Mouse (Mus musculus) WW6 (cell line): Measurements from ENCODE around the gene Lmna.

Experiments
- DNase-seq: peaks from one replicate; pipeline ENCODE4 v3.0.0-alpha.2; 2013; ENCODE audit warnings: low read depth, low spot score

Lmna gene

GRCm38 (mm10) chr3:88509692-88510420 lies at the start of gene Lmna:
TSS of gene Lmna (minus strand) at chr3:88509956.
- DNase-seq = no peak

DNA sequence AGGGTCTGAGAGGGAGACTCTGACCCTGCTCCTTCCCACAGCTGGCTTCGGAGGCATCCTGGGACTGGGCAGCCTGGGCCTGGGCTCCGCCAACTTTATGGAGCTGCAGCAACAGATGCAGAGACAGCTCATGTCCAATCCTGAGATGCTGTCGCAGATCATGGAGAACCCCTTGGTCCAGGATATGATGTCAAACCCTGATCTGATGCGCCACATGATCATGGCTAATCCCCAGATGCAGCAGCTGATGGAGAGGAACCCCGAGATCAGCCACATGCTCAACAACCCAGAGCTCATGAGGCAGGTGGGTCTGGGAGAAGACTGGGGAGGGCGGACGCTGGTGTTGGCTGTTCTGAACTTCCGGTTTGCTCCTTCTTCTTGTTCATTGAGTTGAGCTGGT lies 46.9 kb upstream of the Lmna start:
- DNase-seq = no peak

DNA sequence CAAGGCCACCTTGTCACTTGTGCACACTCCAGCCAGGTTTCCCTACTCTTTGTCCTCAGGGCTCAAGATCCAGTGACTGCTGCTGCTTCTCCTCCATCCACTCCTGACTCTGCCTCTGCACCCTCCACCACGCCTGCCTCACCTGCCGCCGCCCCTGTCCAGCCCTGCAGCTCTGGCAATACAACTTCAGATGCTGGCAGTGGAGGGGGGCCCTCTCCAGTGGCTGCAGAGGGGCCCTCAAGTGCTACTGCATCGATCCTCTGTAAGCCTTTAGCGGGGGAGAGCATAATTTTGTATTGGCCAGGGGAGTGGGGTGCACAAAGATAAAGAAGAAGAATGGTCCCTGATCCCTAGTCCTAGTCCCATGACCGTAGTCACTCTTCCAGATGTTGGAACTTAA lies 46.0 kb upstream of the Lmna start:
- no peak for DNase-seq

DNA sequence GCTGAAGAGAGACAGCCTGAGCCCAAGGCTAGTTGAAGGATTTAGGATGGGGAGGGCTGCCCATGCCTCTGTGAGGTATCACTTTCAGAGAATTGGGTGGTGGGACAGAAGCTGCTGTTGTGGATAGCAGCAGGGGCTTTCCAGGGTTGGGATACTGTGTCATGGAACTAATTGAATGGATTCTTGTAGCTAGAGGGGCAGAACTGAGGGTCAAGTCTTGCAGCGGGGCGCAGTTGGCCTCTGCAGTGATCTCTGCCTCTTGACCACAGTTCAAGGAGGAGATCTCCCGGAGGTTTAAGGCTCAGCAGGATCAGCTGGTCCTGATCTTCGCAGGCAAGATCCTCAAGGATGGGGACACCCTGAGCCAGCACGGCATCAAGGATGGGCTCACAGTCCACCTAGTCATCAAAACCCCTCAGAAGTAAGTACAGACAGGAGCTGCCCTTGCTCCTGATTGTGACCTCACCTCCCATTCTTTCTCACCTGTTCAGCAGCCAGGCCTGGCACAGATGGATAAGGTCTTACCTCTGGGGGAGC lies 45.4 kb upstream of the Lmna start:
- DNase-seq = no peak

GRCm38 (mm10) chr3:88553880-88554586 lies 44.3 kb upstream of the Lmna start:
- DNase-seq = no peak

- DNase-seq = peak; percentile 72
These were observed 43.7 kb upstream of the Lmna start, which contains the start of gene Ubqln4 for GRCm38 (mm10) chr3:88553525-88553879. TSS of gene Ubqln4 (plus strand) at chr3:88553758.

DNA sequence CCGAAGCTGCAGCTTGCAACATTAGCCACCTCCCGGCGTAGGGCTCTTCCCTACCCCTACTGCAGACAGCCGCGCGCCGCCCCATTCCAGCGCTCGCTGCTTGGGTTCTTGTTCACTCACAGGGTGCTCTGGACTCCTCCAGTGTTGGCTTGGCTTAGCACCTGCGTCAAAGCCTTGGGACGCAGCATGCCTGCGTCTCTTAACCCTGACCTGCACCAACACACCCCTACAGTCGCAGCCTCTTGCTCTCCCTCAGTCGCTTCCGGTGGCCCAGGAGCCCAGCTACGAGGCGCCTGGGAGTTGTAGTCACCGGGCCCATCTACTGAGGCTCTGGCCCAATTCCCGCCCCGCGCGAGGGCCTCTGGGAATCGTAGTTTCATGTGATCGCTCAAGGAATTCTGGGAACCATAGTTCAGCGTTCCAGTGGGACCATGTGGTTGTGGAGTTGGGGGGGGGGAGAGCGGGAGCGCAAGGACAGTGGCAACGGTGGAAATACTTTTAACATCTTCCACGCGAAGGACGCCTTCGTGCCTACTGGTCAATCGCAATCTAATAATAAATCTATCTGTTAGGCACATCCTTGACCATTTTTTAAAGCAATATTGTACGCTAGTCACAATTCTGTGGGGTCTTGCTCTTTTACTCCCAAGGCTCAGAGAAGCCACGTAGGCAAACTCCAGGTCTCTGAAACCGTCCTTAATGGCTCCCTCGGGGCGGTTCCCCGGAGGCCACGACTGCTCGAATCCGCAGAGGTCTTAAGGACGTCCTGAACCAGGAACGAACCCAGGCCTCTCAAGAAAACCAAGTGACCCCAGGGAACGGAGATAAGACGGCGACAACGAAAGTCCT lies 43.1 kb upstream of the Lmna start, which contains the start of gene Lamtor2:
TSS of gene Lamtor2 (minus strand) at position 399 of the 849 bp plus-strand sequence.
- peak; percentile 93 for DNase-seq

GRCm38 (mm10) chr3:88552082-88552645 lies 42.4 kb upstream of the Lmna start:
- DNase-seq = no peak

GRCm38 (mm10) chr3:88551586-88551985 lies 41.8 kb upstream of the Lmna start:
- DNase-seq = no peak

DNA sequence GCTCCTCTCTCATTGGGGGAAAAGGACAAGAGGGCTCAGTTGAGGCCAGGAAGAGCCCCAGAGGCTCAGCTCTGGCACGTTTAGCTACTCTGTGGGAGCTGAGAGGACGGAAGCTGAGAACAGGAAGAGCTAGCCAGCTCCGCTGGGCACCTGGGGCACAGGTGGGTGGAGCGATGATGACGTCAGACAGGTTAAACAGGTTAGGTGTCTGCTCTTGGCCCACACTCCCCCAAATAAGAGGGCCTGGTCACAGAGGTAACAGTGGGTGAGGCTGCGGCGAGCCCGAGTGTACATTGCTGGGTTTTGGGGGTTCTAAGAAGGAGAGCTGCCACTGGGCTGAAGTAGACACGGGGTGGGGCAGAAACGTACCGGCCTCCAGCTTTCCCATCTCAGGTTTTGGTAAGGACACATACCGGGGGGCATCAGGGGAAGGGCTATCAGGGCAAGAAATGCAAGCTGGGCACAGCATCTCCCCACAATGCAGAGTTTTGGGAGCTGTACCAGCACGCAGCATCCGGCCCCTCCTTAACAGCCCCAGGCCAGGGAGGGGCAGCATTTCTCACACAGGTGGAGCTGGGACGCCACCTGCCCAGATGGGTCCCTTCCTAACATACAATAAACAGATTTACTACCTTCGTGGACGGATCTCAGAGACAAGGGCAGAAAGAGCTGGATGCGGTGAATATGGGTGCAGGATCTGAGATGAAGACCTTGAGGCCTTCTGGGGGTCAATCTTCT lies 38.6 kb upstream of the Lmna start, which contains the start of gene Rab25:
TSS of gene Rab25 (minus strand) at position 121 of the 738 bp plus-strand sequence.
- DNase-seq = no peak

GRCm38 (mm10) chr3:88546674-88547418 lies 37.1 kb upstream of the Lmna start:
- no peak for DNase-seq

DNA sequence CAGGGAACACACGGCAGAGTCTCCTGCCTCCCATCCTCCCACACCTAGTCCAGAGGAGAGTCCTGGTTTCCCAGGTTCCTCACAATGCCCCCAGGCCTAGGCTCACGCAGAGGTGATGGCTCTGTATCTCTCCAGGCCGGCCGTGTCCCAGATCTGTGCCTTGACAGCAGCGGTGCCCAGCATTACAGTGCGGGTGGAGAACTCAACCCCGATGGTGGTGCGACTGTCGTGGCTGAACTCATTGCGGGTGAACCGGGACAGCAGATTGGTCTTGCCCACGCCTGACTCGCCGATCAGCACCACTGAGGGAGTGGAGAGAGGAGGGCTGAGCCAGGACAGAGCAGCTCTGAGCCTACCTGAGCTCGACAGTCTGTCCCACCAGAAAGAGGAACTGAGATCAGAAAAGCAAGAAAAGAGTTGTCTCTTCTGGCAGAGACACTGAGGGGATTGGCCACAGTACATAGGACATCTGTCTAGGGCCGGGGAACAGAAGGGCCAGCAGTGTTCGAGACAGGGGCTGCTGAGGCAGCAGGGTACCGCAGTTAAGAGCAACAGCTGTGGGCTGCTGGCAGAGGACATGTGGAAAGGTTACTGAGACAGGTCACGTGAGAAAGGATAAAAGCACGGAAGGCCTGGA lies 35.3 kb upstream of the Lmna start:
- DNase-seq = no peak

DNA sequence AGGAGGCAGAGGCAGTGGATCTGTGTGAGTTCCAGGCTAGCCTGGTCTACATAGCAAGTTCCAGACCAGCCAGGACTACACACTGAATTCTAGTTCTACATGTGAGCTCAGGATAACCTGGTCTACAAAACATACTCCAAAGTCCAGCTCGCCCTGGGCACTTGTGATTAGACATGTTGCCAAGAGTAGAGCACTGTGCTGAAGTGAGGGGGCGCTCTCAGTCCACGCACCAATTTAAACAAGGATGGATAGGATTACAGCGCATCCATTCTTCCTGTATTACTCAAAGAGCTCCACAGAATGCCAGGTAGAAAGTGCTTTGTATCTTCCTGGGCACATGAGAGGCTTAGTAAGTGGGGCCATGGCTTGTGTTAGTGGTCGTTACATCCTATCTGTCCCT lies 34.8 kb upstream of the Lmna start:
- no peak for DNase-seq

DNA sequence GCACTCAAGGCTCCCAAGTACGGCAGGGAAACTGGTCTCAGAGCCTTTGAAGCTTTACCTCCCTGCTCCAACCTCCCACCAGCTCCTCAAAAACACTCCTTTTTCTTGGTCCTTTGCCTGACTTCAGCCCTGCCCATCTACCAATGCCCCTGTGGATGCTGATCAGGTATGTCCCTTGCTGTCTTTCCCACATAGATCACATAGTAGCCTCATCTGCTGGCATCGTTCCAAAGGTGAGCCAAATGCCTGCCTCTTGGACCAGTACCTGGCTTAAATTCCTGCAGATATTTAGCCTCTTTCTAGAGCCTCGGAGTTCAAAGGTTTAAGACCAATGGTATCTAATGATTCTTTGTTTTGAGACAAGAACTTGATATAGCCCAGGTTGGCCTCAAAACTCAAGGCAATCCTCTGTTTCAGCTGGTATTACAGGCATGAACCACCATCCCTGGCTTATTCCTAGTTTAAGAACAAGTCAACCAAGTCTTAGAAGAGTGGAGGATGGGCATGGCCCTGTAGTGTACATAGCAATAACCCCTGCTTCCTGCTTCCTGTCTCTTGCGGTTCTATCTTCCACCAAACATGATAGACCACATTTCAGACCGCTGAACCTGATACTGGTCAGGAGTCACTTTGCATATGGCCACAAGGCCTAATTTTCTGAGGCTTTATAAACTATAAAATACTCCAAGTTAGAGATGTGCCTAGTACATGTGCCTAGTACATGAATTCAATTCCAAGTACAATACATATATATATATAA lies 34.1 kb upstream of the Lmna start:
- DNase-seq = no peak

GRCm38 (mm10) chr3:88543174-88543573 lies 33.4 kb upstream of the Lmna start:
- no peak for DNase-seq

- no peak for DNase-seq
These were observed 32.7 kb upstream of the Lmna start for GRCm38 (mm10) chr3:88542486-88542885.

DNA sequence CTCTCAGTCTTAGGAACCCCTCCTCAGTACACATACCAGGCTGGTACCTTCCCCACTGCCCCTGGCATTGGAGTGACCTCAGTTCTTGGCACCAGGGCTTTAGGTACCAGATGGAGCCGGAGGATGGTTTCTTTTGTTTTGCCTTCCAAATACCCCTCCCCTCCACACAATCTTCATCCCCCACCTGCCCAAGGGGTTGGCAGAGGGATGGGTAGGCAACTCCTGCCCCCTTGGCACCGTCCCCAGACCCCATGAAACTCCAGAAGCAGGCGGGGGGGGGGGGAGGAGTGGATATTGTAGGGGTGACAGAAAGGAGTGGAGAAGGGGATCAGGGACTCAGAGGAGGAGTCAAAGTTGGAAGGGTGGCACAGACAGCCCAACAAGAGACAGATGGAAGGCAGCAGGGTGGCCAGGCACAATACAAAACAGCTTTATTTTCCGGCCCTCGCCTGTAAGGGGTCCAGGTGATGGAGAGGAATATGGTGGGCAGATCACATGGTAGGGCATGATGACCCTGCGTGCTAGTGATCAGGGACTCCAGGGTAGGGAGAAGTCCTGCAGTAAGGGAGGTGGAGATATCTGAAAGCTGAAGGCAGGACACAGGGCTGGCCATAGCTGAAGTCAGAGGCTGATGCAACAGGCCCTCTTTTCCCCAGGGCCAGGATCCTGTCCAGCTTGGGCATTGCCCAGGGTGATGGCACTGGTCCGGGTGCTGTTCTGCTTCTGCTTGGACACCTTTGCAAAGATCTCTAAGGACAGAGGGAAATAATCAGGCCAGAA lies 32.1 kb upstream of the Lmna start:
- no peak for DNase-seq

- DNase-seq = no peak
These were observed 30.3 kb upstream of the Lmna start for GRCm38 (mm10) chr3:88540085-88540484.
